Mouse (Mus musculus) ES-E14 (cell line): ENCODE data around the gene Fyn. TPM values are rescaled to one million over a fixed set of nuclear protein-coding genes. Genes with fewer than 3 reads are reported as not detected.

Source experiments
- DNase-seq: peaks from one replicate; pipeline ENCODE4 v3.0.0-alpha.2; 2013; ENCODE audit warnings: low read depth, low spot score
- H3K27ac ChIP-seq: 2 replicates; pipeline ENCODE4 v1.5.1; 2012; ENCODE audit warnings: low read depth, mild to moderate bottlenecking, low read length, moderate library complexity, mixed read lengths; ENCODE audit not compliant: poor library complexity, insufficient read depth, severe bottlenecking
- H3K36me3 ChIP-seq: 2 replicates; pipeline ENCODE4 v1.6.1; 2012; ENCODE audit warnings: mild to moderate bottlenecking, low read length, moderate library complexity, mixed read lengths; ENCODE audit not compliant: control insufficient read depth, poor library complexity, insufficient read depth, severe bottlenecking
- H3K4me1 ChIP-seq, 2 experiments: fragments of 150-350 bp in 1 of 2; sonication (generic) in 1 of 2; 2 replicates each; pipeline ENCODE4 v1.6.1; 2012; ENCODE audit warnings: low read length in 2 of 2, mild to moderate bottlenecking in 1 of 2, mixed read lengths in 1 of 2; ENCODE audit not compliant: control insufficient read depth in 2 of 2, insufficient read depth in 2 of 2, poor library complexity in 1 of 2
- H3K4me3 ChIP-seq, 2 experiments: fragments of 150-350 bp in 1 of 2; sonication (generic) in 1 of 2; 2 replicates each; pipeline ENCODE4 v1.5.1; 2012; ENCODE audit warnings: low read length in 2 of 2, low read depth in 1 of 2, mild to moderate bottlenecking in 1 of 2, mixed read lengths in 1 of 2; ENCODE audit not compliant: insufficient read depth in 1 of 2, poor library complexity in 1 of 2, severe bottlenecking in 1 of 2
- H3K9ac ChIP-seq: 2 replicates; pipeline ENCODE4 v1.6.1; 2012; ENCODE audit warnings: low read depth, mild to moderate bottlenecking, low read length, mixed read lengths; ENCODE audit not compliant: poor library complexity, insufficient read depth, severe bottlenecking
- H3K9me3 ChIP-seq: fragments of 150-350 bp; sonication (generic); 2 replicates; pipeline ENCODE4 v1.6.1; 2012; ENCODE audit warnings: low read depth, mild to moderate bottlenecking, low read length; ENCODE audit not compliant: control insufficient read depth, insufficient read depth
- CHD2 ChIP-seq: IDR thresholded peaks from 2 replicates; pipeline ENCODE4 v1.6.1; 2014; ENCODE audit warnings: mild to moderate bottlenecking, low read depth, low read length, inconsistent platforms
- HCFC1 ChIP-seq: IDR thresholded peaks from 2 replicates; pipeline ENCODE4 v1.6.1; 2012; ENCODE audit warnings: low read length, inconsistent platforms, borderline replicate concordance; ENCODE audit not compliant: insufficient read depth
- MAFK ChIP-seq: IDR thresholded peaks from 2 replicates; pipeline ENCODE4 v1.6.1; 2014; ENCODE audit warnings: mild to moderate bottlenecking, low read depth, low read length, inconsistent platforms; ENCODE audit not compliant: insufficient read depth
- ZC3H11A ChIP-seq: IDR thresholded peaks from 2 replicates; pipeline ENCODE4 v1.6.1; 2012; ENCODE audit warnings: low read depth, mild to moderate bottlenecking, inconsistent platforms, low read length, borderline replicate concordance
- ZNF384 ChIP-seq: IDR thresholded peaks from 2 replicates; pipeline ENCODE4 v1.6.1; 2012; ENCODE audit warnings: low read depth, low read length, inconsistent platforms
- in situ Hi-C, 2 experiments: fragments of 600-800 bp; cut with MboI; formaldehyde crosslinking; loops; one replicate each; pipeline ENCODE4 v1.15.1; 2025; ENCODE audit warnings: low sequenced_read_pairs in 2 of 2, inconsistent platforms in 1 of 2; ENCODE audit not compliant: unreplicated experiment in 2 of 2
- total RNA-seq: library from RNA; depleted of rRNA; stranded (reverse); fragments of 300-350 nt; gene quantifications from 2 replicates; pipeline ENCODE4 v1.2.3, GENCODE M21; 2012

Fyn gene
- total RNA-seq, 1 experiment = 14.6 TPM

DNA sequence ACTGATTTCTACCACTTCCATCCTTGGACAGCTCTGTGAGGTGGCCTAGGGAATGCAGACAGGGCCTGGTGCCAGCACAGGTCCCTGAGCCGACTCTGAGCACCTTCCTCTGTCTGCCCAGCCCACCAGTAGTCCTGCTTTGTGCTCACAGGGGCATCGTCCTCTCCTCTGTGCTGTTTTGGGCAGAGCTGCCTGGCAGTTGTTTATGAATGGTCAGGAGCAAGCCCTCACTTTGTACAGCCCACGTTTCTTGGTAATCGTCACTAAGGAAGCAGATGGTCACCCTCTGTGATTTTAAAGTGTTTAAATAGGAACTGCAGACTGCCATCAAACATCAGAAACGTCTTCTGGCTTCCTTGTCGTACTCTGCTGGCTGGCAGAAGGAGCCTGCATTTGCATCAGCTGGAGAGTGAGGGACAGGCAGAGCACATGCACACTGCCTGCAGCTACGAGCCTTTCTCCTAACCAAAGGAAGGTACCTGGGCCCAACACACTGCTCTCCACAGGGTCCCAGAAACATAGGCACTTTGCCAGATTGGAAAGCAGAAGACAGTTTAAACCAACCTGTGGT lies 173.4 kb downstream of the Fyn start:
- DNase-seq = no peak
- H3K27ac ChIP-seq = no peak overlapping the region
- no peak overlapping the region for H3K4me3 ChIP-seq
- H3K9ac ChIP-seq = no peak overlapping the region
- H3K9me3 ChIP-seq = no peaks in the 10 kb centered on the region
- peaks cover 6 to 7% of the 10 kb centered on the region in 2 experiments; a peak in 2 of 4 replicates for H3K4me1 ChIP-seq
- in situ Hi-C loops = no loop called here
- peaks cover 2% of the 10 kb centered on the region; the same call in 1 of the 2 replicates for H3K36me3 ChIP-seq
- no peak for TF ChIP-seq ZC3H11A
- no peak for TF ChIP-seq HCFC1
- no peak for TF ChIP-seq ZNF384
- TF ChIP-seq MAFK = no peak
- TF ChIP-seq CHD2 = no peak

GRCm38 (mm10) chr10:39542535-39543257 lies 174.0 kb downstream of the Fyn start:
- H3K9ac ChIP-seq = no peak overlapping the region
- no peak for DNase-seq
- H3K4me3 ChIP-seq = no peak overlapping the region
- in situ Hi-C loops = no loop called here
- peaks cover 2% of the 10 kb centered on the region; the same call in 1 of the 2 replicates for H3K36me3 ChIP-seq
- peaks cover 6 to 7% of the 10 kb centered on the region in 2 experiments; a peak in 2 of 4 replicates for H3K4me1 ChIP-seq
- no peaks in the 10 kb centered on the region for H3K9me3 ChIP-seq
- no peak overlapping the region for H3K27ac ChIP-seq
- no peak for TF ChIP-seq ZC3H11A
- TF ChIP-seq CHD2 = no peak
- no peak for TF ChIP-seq MAFK
- no peak for TF ChIP-seq ZNF384
- TF ChIP-seq HCFC1 = no peak

DNA sequence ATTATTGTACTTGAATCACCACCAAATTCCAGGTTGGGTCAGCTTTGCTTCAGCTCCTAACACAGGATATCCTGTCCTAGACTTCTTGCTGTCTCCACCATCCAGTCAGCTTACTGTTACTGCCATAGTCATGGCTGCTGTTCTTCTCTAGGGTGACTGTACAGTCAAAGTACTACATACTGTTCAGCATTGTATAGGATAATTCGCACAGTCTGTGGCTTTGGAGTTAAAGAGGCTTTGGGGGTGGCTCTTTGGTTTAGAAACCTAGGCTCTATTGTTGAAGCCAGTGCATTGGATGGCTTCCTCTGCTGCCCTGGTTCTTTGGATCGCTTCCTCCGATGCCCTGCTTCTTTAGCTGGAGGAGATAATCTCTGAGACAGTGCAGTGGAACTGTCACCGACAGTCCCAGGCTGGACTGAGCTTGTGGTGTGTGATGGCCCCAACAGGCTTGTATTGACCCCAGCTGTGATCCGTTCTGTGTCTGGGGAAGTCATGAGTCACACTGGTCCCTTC lies 174.7 kb downstream of the Fyn start:
- Histone ChIP-seq H3K36me3 (peaks cover 2% of the 10 kb centered on the region; the same call in 1 of the 2 replicates), H3K9ac (no peak overlapping the region), H3K4me3 (no peak overlapping the region), H3K27ac (no peak overlapping the region; the same call in 1 of the 2 replicates), H3K9me3 (no peaks in the 10 kb centered on the region), H3K4me1 (peaks cover 6 to 7% of the 10 kb centered on the region in 2 experiments; a peak in 1 of 4 replicates)
- TF ChIP-seq HCFC1 = no peak
- no peak for TF ChIP-seq MAFK
- no peak for TF ChIP-seq ZC3H11A
- no peak for TF ChIP-seq CHD2
- TF ChIP-seq ZNF384 = no peak
- in situ Hi-C loops = no loop called here
- no peak for DNase-seq

GRCm38 (mm10) chr10:39547369-39548074 lies 178.9 kb downstream of the Fyn start:
- H3K4me1 ChIP-seq = peaks cover 7 to 15% of the 10 kb centered on the region in 2 experiments; a peak in 3 of 4 replicates
- DNase-seq = no peak
- in situ Hi-C loops = no loop called here
- no peaks in the 10 kb centered on the region for H3K9me3 ChIP-seq
- no peak overlapping the region for H3K4me3 ChIP-seq
- peaks cover 2% of the 10 kb centered on the region; the same call in 1 of the 2 replicates for H3K36me3 ChIP-seq
- no peak overlapping the region for H3K27ac ChIP-seq
- no peak overlapping the region for H3K9ac ChIP-seq
- TF ChIP-seq ZNF384 (no peak), MAFK (no peak), HCFC1 (no peak), ZC3H11A (no peak), CHD2 (no peak)
